Mouse (Mus musculus): Measurements from ENCODE around the gene Ptges. TPM values are rescaled to one million over a fixed set of nuclear protein-coding genes. Genes with fewer than 3 reads are reported as not detected.

The Ptges gene
- polyA plus RNA-seq, 1 experiment, result 10.9 TPM

GRCm38 (mm10) chr2:30901646-30902160 lies 28.0 kb downstream of the Ptges start:
- peak overlapping the region; percentile 19 for H3K4me3 ChIP-seq (ENCODE audit: low read depth, low read length)

DNA sequence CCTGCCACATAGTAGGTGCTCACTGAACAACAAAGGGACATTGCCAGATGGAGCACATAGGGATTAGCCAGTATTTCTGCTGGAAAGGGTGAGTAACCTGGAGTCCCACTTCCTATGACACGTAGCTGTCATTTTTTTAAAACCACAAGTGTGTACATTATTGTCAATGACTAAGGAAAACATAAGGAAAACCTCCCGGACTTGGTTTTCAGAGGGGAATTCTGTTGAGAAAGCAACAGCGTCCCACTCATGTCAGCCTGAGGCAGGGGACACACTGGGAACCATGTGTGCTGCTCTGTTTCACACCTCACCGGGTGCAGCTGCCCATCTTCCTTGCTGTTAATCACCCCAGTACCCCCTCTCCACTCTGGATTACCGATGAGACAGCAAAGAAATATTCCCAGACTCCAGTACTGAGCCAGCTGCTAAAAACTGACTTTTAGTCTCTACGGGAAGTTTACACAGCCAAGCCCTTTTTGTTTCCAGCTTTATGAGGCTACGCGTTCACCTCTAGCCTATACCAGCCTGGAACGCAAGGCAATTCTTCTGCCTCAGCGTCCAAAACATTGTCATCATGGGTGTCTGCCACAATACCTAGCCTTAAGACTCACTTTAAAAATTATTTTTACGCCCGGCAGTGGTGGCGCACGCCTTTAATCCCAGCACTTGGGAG lies 30.1 kb downstream of the Ptges start:
- no peaks in the 10 kb centered on the region for H3K36me3 ChIP-seq (ENCODE audit: control insufficient read depth, insufficient read depth, low read length)
- WGBS, result 63% methylated on average over 14 of the region's 14 CpGs
- peaks cover 5% of the 10 kb centered on the region for H3K4me1 ChIP-seq (ENCODE audit: control insufficient read depth, insufficient read depth, insufficient read length, low read length)
- H3K27me3 ChIP-seq (ENCODE audit: control insufficient read depth, insufficient read depth, low read length), result peaks cover 9% of the 10 kb centered on the region
- no peak overlapping the region for H3K27ac ChIP-seq (ENCODE audit: insufficient read depth, low read depth, low read length)
- TF ChIP-seq POLR2A (IDR thresholded peaks at IDR 0.05; ENCODE audit: low read depth, low read length) (no peak), CTCF (IDR thresholded peaks at IDR 0.05; ENCODE audit: extremely low read depth, insufficient read length, insufficient replicate concordance, low read depth, low read length) (no peak)
- H3K4me3 ChIP-seq (ENCODE audit: low read depth, low read length), result no peak overlapping the region

More at GRCm38 (mm10) chr2:30901646-30902160, 28.0 kb downstream of the Ptges start:
- WGBS, result 54% methylated on average over 6 of the region's 6 CpGs
- Histone ChIP-seq H3K4me1 (ENCODE audit: control insufficient read depth, insufficient read depth, insufficient read length, low read length) (peaks cover 5% of the 10 kb centered on the region), H3K27ac (ENCODE audit: insufficient read depth, low read depth, low read length) (no peak overlapping the region), H3K27me3 (ENCODE audit: control insufficient read depth, insufficient read depth, low read length) (peaks cover 9% of the 10 kb centered on the region), H3K36me3 (ENCODE audit: control insufficient read depth, insufficient read depth, low read length) (no peaks in the 10 kb centered on the region)
- no peak for TF ChIP-seq CTCF (IDR thresholded peaks at IDR 0.05; ENCODE audit: extremely low read depth, insufficient read length, insufficient replicate concordance, low read depth, low read length)
- no peak for TF ChIP-seq POLR2A (IDR thresholded peaks at IDR 0.05; ENCODE audit: low read depth, low read length)

- H3K36me3 ChIP-seq (ENCODE audit: control insufficient read depth, insufficient read depth, low read length), result no peaks in the 10 kb centered on the region
- H3K27me3 ChIP-seq (ENCODE audit: control insufficient read depth, insufficient read depth, low read length), result no peaks in the 10 kb centered on the region; the same call in 1 of the 2 replicates
- TF ChIP-seq POLR2A (IDR thresholded peaks at IDR 0.05; ENCODE audit: low read depth, low read length) (no peak), CTCF (IDR thresholded peaks at IDR 0.05; ENCODE audit: extremely low read depth, insufficient read length, insufficient replicate concordance, low read depth, low read length) (no peak)
- 17% methylated on average over 6 of the region's 6 CpGs for WGBS
- no peak overlapping the region for H3K27ac ChIP-seq (ENCODE audit: insufficient read depth, low read depth, low read length)
- H3K4me3 ChIP-seq (ENCODE audit: low read depth, low read length), result no peak overlapping the region
- H3K4me1 ChIP-seq (ENCODE audit: control insufficient read depth, insufficient read depth, insufficient read length, low read length), result peaks cover 11% of the 10 kb centered on the region
Measured at GRCm38 (mm10) chr2:30897291-30897690, 32.4 kb downstream of the Ptges start.

DNA sequence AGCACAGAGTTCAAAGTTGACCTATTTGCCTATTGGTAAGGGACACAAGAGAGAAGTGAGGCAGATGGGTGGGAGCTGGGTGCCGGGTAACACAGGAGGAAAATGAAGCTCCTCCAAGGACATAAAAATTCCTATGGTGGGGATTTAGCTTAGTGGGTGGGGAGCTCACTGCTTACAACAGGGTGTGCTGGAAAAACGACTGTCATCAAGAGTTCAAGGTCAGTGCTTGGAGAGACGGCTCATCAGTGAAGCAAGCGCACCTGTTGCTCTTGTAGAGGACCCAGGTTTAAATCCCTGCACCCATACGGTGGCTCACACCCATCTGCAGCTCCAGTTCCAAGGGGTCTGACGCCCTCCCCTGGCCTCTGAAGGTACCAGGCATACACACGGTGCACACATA lies 35.7 kb downstream of the Ptges start:
- WGBS, result 56% methylated on average over 7 of the region's 7 CpGs

GRCm38 (mm10) chr2:30893399-30893798 lies 36.3 kb downstream of the Ptges start:
- H3K4me1 ChIP-seq (ENCODE audit: control insufficient read depth, insufficient read depth, insufficient read length, low read length), result peaks cover 11% of the 10 kb centered on the region
- no peaks in the 10 kb centered on the region for H3K27me3 ChIP-seq (ENCODE audit: control insufficient read depth, insufficient read depth, low read length)
- no peak for TF ChIP-seq POLR2A (IDR thresholded peaks at IDR 0.05; ENCODE audit: low read depth, low read length)
- no peak overlapping the region for H3K4me3 ChIP-seq (ENCODE audit: low read depth, low read length)
- 19% methylated on average over 6 of the region's 6 CpGs for WGBS
- no peak overlapping the region for H3K27ac ChIP-seq (ENCODE audit: insufficient read depth, low read depth, low read length)
- H3K36me3 ChIP-seq (ENCODE audit: control insufficient read depth, insufficient read depth, low read length), result no peaks in the 10 kb centered on the region

More for the DNA sequence above, 35.7 kb downstream of the Ptges start:
- Histone ChIP-seq H3K36me3 (ENCODE audit: control insufficient read depth, insufficient read depth, low read length) (no peaks in the 10 kb centered on the region), H3K4me1 (ENCODE audit: control insufficient read depth, insufficient read depth, insufficient read length, low read length) (peaks cover 11% of the 10 kb centered on the region), H3K4me3 (ENCODE audit: low read depth, low read length) (no peak overlapping the region), H3K27me3 (ENCODE audit: control insufficient read depth, insufficient read depth, low read length) (no peaks in the 10 kb centered on the region), H3K27ac (ENCODE audit: insufficient read depth, low read depth, low read length) (no peak overlapping the region)
- no peak for TF ChIP-seq CTCF (IDR thresholded peaks at IDR 0.05; ENCODE audit: extremely low read depth, insufficient read length, insufficient replicate concordance, low read depth, low read length)
- TF ChIP-seq POLR2A (IDR thresholded peaks at IDR 0.05; ENCODE audit: low read depth, low read length), result no peak

DNA sequence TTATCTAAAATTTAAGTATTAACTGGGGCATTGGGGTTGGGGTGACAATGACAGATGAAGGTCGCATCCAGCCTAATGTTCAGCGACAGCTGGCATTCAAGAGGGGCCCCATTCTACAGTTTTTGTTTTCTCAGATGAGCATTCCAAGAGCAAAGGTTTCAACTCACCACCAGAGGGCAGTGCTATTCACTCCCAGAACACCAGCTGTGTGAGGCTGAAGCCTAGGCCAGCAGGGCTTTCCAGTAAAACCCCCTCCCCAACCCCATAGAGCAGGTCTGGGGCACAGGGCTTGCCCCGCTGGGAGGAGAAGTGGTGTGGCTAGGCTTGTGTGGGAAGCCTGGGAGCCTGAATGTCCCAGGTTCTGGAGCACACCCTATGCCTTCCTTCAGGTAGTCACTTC lies 38.7 kb downstream of the Ptges start:
- no peaks in the 10 kb centered on the region for H3K36me3 ChIP-seq (ENCODE audit: control insufficient read depth, insufficient read depth, low read length)
- H3K4me1 ChIP-seq (ENCODE audit: control insufficient read depth, insufficient read depth, insufficient read length, low read length), result peaks cover 7% of the 10 kb centered on the region; the same call in 1 of the 2 replicates
- no peaks in the 10 kb centered on the region for H3K27me3 ChIP-seq (ENCODE audit: control insufficient read depth, insufficient read depth, low read length)
- H3K27ac ChIP-seq (ENCODE audit: insufficient read depth, low read depth, low read length), result no peak overlapping the region
- H3K4me3 ChIP-seq (ENCODE audit: low read depth, low read length), result no peak overlapping the region
- 6% methylated on average over 3 of the region's 3 CpGs for WGBS
- peak; percentile 86; the same call in 1 of the 2 replicates for TF ChIP-seq CTCF (IDR thresholded peaks at IDR 0.05; ENCODE audit: extremely low read depth, insufficient read length, insufficient replicate concordance, low read depth, low read length)
- TF ChIP-seq POLR2A (IDR thresholded peaks at IDR 0.05; ENCODE audit: low read depth, low read length), result no peak

DNA sequence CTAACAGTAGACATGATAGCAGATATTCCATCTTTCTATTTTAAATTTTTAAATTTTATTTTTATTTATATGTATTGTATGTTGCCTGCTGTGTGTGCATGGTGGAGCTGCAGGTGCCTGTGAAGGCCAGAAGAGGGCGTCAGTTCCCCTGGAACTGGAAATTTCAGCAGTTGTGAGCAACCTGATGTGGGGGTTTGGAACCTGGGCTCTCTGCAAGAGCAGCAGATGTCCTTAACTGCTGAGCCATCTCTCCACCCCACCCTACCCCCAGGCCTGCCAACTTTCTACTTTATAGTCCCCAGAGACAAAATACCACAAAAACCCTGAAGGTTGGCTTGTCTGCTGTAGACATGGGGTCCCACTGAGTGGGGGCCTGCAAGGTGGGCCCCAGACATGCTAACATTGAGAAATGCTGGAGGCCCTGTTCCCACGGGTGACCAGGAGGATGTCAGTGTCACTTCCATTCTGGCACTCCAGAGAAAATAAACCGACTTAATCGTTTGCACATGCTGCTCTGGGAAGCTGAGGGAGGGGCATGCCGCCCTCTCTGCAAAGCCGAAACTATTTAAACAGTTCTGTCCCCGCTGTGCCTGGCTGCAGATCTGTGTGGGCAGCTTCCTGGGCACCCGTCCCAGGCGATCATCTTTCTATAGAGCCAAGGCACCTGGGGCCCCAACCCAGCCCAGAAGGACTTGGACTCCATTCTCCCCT lies 44.1 kb downstream of the Ptges start:
- no peaks in the 10 kb centered on the region for H3K36me3 ChIP-seq (ENCODE audit: control insufficient read depth, insufficient read depth, low read length)
- H3K4me3 ChIP-seq (ENCODE audit: low read depth, low read length), result no peak overlapping the region
- no peaks in the 10 kb centered on the region; the same call in 1 of the 2 replicates for H3K4me1 ChIP-seq (ENCODE audit: control insufficient read depth, insufficient read depth, insufficient read length, low read length)
- no peaks in the 10 kb centered on the region for H3K27me3 ChIP-seq (ENCODE audit: control insufficient read depth, insufficient read depth, low read length)
- TF ChIP-seq POLR2A (IDR thresholded peaks at IDR 0.05; ENCODE audit: low read depth, low read length) (no peak), CTCF (IDR thresholded peaks at IDR 0.05; ENCODE audit: extremely low read depth, insufficient read length, insufficient replicate concordance, low read depth, low read length) (no peak)
- H3K27ac ChIP-seq (ENCODE audit: insufficient read depth, low read depth, low read length), result no peak overlapping the region
- WGBS, result 17% methylated on average over 9 of the region's 9 CpGs

Data from small intestine, adult 2 months (tissue).